Mouse (Mus musculus) hindbrain, embryonic 13.5 days (tissue): ENCODE measurements around the gene Ptges3. TPM values are rescaled to one million over a fixed set of nuclear protein-coding genes. Genes with fewer than 3 reads are reported as not detected.
"Not testable (repeated sequence)": the region's sequence is repeated elsewhere in the genome, so short reads cannot be mapped to it uniquely, and the experiment has no call there.

Experiments
- ATAC-seq: fragments of 200-750 bp; cut with Nextera tagmentation; 2 replicates; pipeline ENCODE4 v1.8.0; 2017; ENCODE audit warnings: moderate TSS enrichment; ENCODE audit not compliant: low FRiP score
- H3K27ac ChIP-seq: fragments of 300-500 bp; sonication (generic); 2 replicates; pipeline ENCODE4 v1.5.1; 2015; ENCODE audit warnings: inconsistent platforms, mild to moderate bottlenecking, moderate library complexity
- H3K27me3 ChIP-seq: fragments of 300-500 bp; sonication (generic); 2 replicates; pipeline ENCODE4 v1.6.1; 2015; ENCODE audit warnings: mild to moderate bottlenecking, inconsistent platforms
- H3K36me3 ChIP-seq: fragments of 300-500 bp; sonication (generic); 2 replicates; pipeline ENCODE4 v1.6.1; 2015; ENCODE audit warnings: mild to moderate bottlenecking, inconsistent platforms
- H3K4me1 ChIP-seq: fragments of 300-500 bp; sonication (generic); replicated peaks from 2 replicates; pipeline ENCODE4 v1.6.1; 2015; ENCODE audit warnings: inconsistent platforms
- H3K4me2 ChIP-seq: fragments of 300-500 bp; sonication (generic); 2 replicates; pipeline ENCODE4 v1.6.1; 2015; ENCODE audit warnings: inconsistent platforms, mild to moderate bottlenecking, moderate library complexity
- H3K4me3 ChIP-seq: fragments of 300-500 bp; sonication (generic); 2 replicates; pipeline ENCODE4 v1.5.1; 2015; ENCODE audit warnings: mild to moderate bottlenecking, inconsistent platforms
- H3K9ac ChIP-seq: fragments of 300-500 bp; sonication (generic); 2 replicates; pipeline ENCODE4 v1.6.1; 2015; ENCODE audit warnings: mild to moderate bottlenecking, inconsistent platforms
- H3K9me3 ChIP-seq: fragments of 300-500 bp; sonication (generic); 2 replicates; pipeline ENCODE4 v1.6.1; 2016; ENCODE audit warnings: inconsistent platforms
- WGBS: fragments of 180-500 bp; shearing (Covaris S2); methylation state at CpG from one replicate; pipeline ENCODE4 v1.1.7; 2015; 5-methylcytosine and 5-hydroxymethylcytosine counted together
- polyA plus RNA-seq: library from polyadenylated mRNA; unstranded; fragments of >200 nt; fragmentation: Nextera tagmentation; extraction: Ambion mirVana; gene quantifications from 2 replicates; pipeline ENCODE4 v1.2.1, GENCODE M21; 2015

Gene Ptges3
- polyA plus RNA-seq, 1 experiment from 2014 or later = 454 TPM

DNA sequence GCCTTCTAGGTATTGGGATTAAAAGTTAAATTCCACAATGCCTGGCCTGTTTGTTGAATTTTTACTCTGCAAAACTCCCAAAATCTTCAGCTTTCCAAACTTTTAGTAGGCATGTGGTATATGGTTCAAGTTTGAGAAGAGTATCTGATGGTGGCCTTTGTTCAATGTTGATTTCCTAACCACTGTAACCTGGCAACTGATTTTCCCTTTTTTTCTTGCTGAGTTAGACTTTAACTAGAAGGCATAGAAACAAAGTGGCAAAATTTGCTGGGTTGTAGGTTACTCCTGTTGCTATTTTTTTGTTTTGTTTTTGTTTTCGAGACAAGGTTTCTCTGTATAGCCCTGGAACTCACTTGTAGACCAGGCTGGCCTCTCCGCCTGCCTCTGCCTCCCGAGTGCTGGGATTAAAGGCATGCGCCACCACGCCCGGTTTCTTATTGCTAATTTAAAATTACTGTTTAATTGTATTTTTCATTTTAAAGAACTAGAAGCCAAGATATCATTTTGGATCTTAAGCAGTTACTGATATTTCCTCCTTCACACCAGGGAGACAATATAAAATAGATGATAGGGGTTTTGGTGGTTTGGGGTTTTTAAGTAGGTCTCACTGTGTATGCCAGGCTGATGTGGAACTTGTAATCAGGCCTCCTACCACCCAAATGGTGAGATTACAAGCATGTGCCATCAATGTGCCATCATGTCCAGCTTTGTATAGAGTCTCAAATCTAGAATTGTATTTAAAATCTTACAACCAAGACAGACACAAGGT, 3.7 kb downstream of the Ptges3 start:
- Histone ChIP-seq H3K9ac (no peak overlapping the region), H3K36me3 (peaks cover 7% of the 10 kb centered on the region), H3K4me3 (no peak overlapping the region), H3K4me2 (no peak overlapping the region), H3K9me3 (no peaks in the 10 kb centered on the region), H3K27me3 (no peaks in the 10 kb centered on the region), H3K4me1 (peaks cover 26% of the 10 kb centered on the region), H3K27ac (no peak overlapping the region)
- ATAC-seq = no peak
- WGBS = 98% methylated on average over 6 of the region's 6 CpGs

DNA sequence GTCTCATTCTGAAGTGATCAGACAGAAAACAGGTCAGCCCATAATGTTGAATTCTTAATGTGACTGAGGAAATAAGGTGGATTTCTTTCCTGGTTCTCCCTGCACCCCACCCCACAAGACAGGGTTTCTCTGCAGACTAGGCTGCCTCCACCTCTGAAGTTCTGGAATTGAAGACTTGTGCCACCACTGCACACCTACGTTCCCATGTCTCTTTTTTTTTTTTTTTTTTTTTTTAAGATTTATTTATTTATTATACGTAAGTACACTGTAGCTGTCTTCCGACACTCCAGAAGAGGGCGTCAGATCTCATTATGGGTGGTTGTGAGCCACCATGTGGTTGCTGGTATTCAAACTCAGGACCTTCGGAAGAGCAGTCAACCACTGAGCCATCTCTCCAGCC, 7.3 kb downstream of the Ptges3 start:
- WGBS = 96% methylated on average over 5 of the region's 5 CpGs
- H3K4me2 ChIP-seq = no peak overlapping the region
- H3K4me3 ChIP-seq = no peak overlapping the region
- no peak overlapping the region for H3K9ac ChIP-seq
- no peaks in the 10 kb centered on the region for H3K9me3 ChIP-seq
- H3K36me3 ChIP-seq = peaks cover 30% of the 10 kb centered on the region
- H3K27ac ChIP-seq = no peak overlapping the region
- peaks cover 6% of the 10 kb centered on the region for H3K4me1 ChIP-seq
- no peak for ATAC-seq
- H3K27me3 ChIP-seq = no peaks in the 10 kb centered on the region

DNA sequence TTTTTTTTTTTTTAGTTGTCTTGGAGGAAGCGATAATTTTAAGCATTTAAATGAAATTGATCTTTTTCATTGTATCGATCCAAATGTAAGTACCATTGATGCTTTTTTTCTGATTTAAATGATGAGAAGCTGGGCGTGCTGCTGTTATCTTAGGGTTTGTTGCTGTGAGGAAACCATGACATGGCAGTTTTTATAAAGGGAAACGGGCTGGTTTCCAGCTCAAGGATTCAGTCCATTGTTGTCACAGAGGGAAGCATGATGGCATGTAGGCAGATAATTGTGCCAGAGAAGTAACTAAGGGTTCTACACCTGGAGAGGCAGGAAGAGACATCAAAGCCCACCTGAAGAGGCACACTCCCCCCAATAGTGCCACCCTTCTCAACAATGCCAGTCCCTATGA, 10.4 kb downstream of the Ptges3 start:
- no peaks in the 10 kb centered on the region for H3K27me3 ChIP-seq
- no peak overlapping the region for H3K4me2 ChIP-seq
- peaks cover 50% of the 10 kb centered on the region for H3K36me3 ChIP-seq
- whole genome bisulfite sequencing = 90% methylated on average over 4 of the region's 4 CpGs
- ATAC-seq = no peak
- no peak overlapping the region for H3K9ac ChIP-seq
- H3K4me1 ChIP-seq = no peaks in the 10 kb centered on the region
- no peak overlapping the region for H3K4me3 ChIP-seq
- no peaks in the 10 kb centered on the region for H3K9me3 ChIP-seq
- no peak overlapping the region for H3K27ac ChIP-seq

DNA sequence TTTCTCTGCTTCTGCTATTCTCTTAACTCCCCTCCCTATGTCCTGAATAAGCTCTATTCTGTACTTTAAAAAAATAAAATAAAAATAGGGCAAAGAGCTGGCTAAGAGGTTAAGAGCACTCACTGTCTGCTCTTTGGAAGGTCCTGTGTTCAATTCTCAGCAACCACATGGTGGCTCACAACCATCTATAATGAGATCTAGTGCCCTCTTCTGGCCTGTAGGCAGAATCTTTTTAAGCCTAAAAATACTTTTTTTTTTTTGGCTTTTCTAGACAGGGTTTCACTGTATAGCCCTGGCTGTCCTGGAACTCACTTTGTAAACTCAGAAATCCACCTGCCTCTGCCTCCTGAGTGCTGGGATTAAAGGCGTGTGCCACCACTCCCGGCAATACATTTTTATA, 11.7 kb downstream of the Ptges3 start:
- H3K4me3 ChIP-seq, H3K27me3 ChIP-seq, H3K27ac ChIP-seq, ATAC-seq, H3K4me1 ChIP-seq, H3K9me3 ChIP-seq, H3K4me2 ChIP-seq, H3K9ac ChIP-seq: not testable (repeated sequence)
- 97% methylated on average over 2 of the region's 2 CpGs for WGBS
- H3K36me3 ChIP-seq = peaks cover 51% of the 10 kb centered on the region

DNA sequence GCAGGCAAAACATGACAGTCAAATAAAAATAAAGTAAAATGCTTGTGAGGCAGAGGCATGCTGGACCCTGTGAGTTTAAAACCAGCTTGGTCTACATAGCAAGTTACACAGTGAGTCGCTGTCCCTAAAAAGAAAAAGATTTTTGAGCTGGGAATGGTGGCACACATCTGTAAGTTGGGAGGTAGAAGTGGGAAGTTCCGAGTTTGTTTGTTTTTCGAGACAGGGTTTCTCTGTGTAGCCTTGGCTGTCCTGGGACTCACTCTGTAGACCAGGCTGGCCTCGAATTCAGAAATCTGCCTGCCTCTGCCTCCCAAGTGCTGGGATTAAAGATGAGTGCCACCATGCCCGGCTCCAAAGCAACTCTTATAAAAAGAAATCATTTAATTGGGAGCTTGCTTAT, 19.5 kb downstream of the Ptges3 start:
- H3K4me2 ChIP-seq, H3K27ac ChIP-seq, ATAC-seq, H3K9me3 ChIP-seq, H3K27me3 ChIP-seq, H3K4me3 ChIP-seq, H3K9ac ChIP-seq: not testable (repeated sequence)
- WGBS = 88% methylated on average over 5 of the region's 5 CpGs
- peaks cover 11% of the 10 kb centered on the region for H3K4me1 ChIP-seq
- H3K36me3 ChIP-seq = peaks cover 28% of the 10 kb centered on the region

DNA sequence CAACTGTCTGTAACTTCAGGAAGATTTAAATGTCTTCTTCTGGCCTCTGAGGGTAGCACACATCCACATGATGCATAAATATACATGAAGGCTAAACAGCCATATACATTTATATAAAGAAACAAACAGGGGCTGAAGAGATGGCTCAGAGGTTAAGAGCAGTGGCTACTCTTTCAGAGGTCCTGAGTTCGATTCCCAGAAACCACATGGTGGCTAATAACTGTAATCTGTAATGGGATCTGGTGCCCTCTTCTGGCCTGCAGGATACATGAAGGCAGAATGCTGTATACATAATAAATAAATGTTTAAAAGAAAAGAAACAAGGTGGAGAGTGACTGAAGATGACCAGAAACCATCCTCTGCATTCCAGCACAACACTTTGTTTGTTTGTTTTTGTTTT, 21.7 kb downstream of the Ptges3 start:
- Histone ChIP-seq H3K36me3 (peaks cover 25% of the 10 kb centered on the region), H3K27ac (no peak overlapping the region), H3K9ac (no peak overlapping the region), H3K27me3 (no peaks in the 10 kb centered on the region), H3K4me2 (no peak overlapping the region), H3K4me1 (peaks cover 24% of the 10 kb centered on the region), H3K9me3 (no peaks in the 10 kb centered on the region), H3K4me3 (no peak overlapping the region)
- WGBS = 78% methylated on average over 1 of the region's 1 CpGs
- no peak for ATAC-seq

DNA sequence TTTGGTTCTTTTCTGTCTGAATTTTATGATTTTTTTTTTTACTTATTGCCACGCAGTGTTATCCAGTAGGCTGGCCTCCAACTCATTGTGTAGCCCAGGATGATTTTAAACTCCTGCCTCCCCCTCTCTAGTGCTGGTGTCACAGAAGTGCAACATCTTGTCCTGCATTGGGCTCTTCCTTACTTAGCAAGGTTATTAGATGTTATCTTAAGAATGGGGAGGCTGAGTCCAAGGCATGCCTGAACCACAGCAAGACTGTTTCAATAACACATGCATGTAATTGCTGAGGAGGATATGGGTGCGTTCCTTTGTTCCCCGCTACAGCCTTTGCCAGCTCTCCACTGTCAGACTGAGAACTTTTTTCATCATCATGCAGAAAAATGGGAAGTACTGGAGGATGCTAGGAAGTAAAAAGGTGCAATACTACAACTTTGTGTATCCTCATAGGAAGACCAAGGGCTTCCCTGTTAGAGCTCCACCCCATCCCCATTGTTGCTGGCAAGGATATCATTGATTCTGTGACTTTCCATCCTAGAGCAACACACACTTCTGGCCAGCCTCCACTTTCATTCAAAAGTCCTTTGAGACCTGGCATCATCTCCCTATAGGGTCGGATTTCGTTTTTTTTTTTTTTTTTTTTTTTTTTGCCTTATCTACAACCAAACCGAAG, 23.2 kb downstream of the Ptges3 start:
- Histone ChIP-seq H3K36me3 (peaks cover 35% of the 10 kb centered on the region), H3K4me2 (peak overlapping the region; percentile 67), H3K27me3 (no peaks in the 10 kb centered on the region), H3K9me3 (no peaks in the 10 kb centered on the region), H3K4me1 (peaks cover 30% of the 10 kb centered on the region), H3K27ac (peak overlapping the region; percentile 86; the same call in 1 of the 2 replicates), H3K4me3 (peak overlapping the region; percentile 55), H3K9ac (peak overlapping the region; percentile 82)
- 72% methylated on average over 6 of the region's 6 CpGs for WGBS
- no peak for ATAC-seq

DNA sequence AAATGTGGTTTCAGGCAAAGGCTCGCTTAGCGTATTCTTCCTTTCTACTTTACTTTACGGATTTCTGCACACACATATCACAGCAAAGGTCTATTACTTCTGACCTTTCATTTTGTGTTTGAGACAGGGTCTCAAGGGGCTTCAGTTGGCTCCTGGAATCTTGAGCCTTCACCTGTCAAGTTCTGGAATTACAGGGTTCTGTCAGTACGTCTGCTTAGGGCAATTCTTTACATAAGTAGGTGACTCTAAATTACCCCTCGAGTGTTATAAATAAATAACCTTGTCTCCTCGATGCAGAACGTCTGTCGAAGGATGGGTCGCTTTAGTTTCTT, 23.7 kb downstream of the Ptges3 start:
- no peaks in the 10 kb centered on the region for H3K27me3 ChIP-seq
- H3K27ac ChIP-seq = peak overlapping the region; percentile 86
- H3K36me3 ChIP-seq = peaks cover 35% of the 10 kb centered on the region
- H3K9me3 ChIP-seq = no peaks in the 10 kb centered on the region
- ATAC-seq = no peak; the same call in 1 of the 2 replicates
- WGBS = 19% methylated on average over 9 of the region's 9 CpGs
- peak overlapping the region; percentile 67 for H3K4me2 ChIP-seq
- peaks cover 30% of the 10 kb centered on the region for H3K4me1 ChIP-seq
- peak overlapping the region; percentile 82 for H3K9ac ChIP-seq
- peak overlapping the region; percentile 55 for H3K4me3 ChIP-seq

DNA sequence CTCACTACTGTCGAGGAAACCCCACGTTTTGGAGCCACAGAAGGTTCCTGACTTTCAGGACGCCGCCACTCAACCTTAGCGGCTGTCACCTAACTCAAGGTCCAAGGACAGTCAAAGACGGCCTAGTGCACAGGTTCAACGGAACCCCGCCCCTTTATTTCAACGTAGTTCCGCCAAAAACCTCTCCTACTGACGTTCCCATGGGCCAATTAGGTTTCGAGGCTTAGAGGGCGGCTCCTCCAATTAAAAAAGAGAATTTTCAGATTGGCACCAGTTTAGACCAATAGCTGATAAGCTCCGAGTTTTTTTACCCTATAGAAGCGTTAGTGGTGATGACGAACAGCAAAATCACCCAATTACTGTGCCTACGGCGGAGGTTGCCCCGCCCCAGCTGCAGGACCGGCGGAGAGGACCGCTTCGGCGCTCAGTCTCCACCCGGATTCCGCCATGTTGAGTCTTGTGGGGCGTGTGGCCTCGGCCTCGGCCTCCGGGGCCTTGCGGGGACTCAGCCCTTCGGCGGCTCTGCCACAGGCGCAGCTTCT, 24.2 kb downstream of the Ptges3 start, which contains the start of gene Atp5b:
TSS of gene Atp5b (plus strand) at position 394 of the 542 bp plus-strand sequence.
- peak within 1 kb of the TSS; percentile 95 for H3K4me2 ChIP-seq
- H3K27me3 ChIP-seq = no peaks in the 10 kb centered on the region
- peaks cover 30% of the 10 kb centered on the region for H3K4me1 ChIP-seq
- peaks cover 35% of the 10 kb centered on the region for H3K36me3 ChIP-seq
- peak within 1 kb of the TSS; percentile 95 for H3K4me3 ChIP-seq
- ATAC-seq = peak; percentile 99
- peak within 1 kb of the TSS; percentile 93 for H3K27ac ChIP-seq
- peak within 1 kb of the TSS; percentile 99 for H3K9ac ChIP-seq
- no peaks in the 10 kb centered on the region for H3K9me3 ChIP-seq
- WGBS = under 1% methylated on average over 34 of the region's 34 CpGs

DNA sequence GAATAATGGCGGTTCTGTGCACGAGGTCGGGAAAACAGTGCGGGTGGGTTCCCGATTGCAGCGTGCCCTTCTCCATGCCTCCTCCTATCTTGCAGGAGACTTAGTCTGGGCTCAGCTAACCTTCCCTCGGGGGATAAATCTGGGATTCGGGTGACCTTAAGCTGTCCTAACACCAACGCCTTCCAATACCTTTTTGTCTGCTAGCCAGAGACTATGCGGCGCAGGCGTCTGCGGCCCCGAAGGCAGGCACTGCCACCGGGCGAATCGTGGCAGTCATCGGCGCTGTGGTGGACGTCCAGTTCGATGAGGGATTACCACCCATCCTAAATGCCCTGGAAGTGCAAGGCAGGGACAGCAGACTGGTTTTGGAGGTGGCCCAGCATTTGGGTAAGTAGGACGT, 24.9 kb downstream of the Ptges3 start:
- WGBS = under 1% methylated on average over 22 of the region's 22 CpGs
- peaks cover 30% of the 10 kb centered on the region for H3K4me1 ChIP-seq
- ATAC-seq = peak; percentile 14

DNA sequence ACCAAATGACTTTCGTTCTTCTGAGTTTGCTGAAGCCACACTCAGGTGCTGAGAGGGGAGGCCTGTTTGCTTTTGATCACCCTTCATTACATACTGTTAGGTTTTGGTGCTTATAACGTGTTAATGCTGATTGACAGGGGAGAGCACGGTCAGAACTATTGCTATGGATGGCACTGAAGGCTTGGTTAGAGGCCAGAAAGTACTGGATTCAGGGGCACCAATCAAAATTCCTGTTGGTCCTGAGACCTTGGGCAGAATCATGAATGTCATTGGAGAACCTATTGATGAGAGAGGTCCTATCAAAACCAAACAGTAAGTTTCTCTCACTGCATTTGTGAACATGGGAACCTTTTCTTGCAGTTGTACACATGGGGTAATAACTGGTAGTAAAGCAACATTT, 25.4 kb downstream of the Ptges3 start:
- Histone ChIP-seq H3K36me3 (peaks cover 45% of the 10 kb centered on the region), H3K9me3 (no peaks in the 10 kb centered on the region), H3K4me1 (peaks cover 30% of the 10 kb centered on the region), H3K4me2 (peak overlapping the region; percentile 95), H3K9ac (peak overlapping the region; percentile 99), H3K4me3 (peak overlapping the region; percentile 95), H3K27me3 (no peaks in the 10 kb centered on the region), H3K27ac (peak overlapping the region; percentile 93)
- no peak for ATAC-seq
- 6% methylated on average over 3 of the region's 3 CpGs for WGBS

More for the DNA sequence above, 24.9 kb downstream of the Ptges3 start:
- H3K9ac ChIP-seq = peak overlapping the region; percentile 99
- H3K4me3 ChIP-seq = peak overlapping the region; percentile 95
- peak overlapping the region; percentile 95 for H3K4me2 ChIP-seq
- H3K9me3 ChIP-seq = no peaks in the 10 kb centered on the region
- peaks cover 40% of the 10 kb centered on the region for H3K36me3 ChIP-seq
- peak overlapping the region; percentile 93 for H3K27ac ChIP-seq
- H3K27me3 ChIP-seq = no peaks in the 10 kb centered on the region

DNA sequence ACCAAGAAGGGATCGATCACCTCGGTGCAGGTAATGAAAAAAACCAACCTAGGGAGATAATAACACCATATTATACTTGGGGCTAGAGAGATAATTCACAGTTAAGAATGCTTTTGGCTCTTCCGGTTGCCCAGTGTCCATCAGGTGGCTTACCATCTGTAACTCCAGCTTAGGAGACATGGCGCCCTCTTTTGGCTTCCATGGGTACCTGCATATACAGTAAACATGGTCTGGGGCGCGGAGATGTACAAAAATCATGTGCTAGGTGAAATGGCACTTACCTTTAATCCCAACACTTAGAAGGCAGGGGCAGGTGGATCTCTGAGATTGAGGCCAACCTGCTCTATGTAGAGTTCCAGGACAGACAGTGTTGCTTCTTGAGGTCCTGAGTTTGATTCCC, 27.6 kb downstream of the Ptges3 start:
- Histone ChIP-seq H3K27ac (no peak overlapping the region), H3K36me3 (peaks cover 62% of the 10 kb centered on the region), H3K27me3 (no peaks in the 10 kb centered on the region), H3K4me3 (no peak overlapping the region), H3K4me1 (peaks cover 39% of the 10 kb centered on the region), H3K9me3 (no peaks in the 10 kb centered on the region), H3K4me2 (no peak overlapping the region), H3K9ac (no peak overlapping the region)
- no peak for ATAC-seq
- 76% methylated on average over 6 of the region's 6 CpGs for WGBS
